Comparison of ENCODE assay signal across 16 mouse cellular contexts in the genomic region with DNA sequence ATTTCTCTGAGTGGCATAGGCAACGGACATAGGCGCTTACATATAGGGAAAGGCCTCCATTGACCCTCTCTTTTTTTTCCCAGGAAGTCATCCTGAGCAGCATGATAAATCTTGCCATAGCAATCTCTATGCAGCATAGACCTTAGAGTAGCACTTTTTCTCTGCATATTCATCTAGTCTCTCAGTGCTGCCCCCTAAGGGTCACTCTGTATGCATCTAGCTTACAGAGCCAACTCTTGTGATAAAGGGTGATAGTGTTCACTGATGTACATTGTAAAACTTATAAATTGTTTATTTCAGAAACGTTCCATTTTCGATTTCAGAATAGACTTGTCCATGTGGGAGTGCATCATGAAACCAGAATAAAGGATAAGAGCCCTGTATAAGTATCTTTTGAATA.
DNase-seq lines count a peak whose midpoint lies in the region; ATAC-seq and TF ChIP-seq lines count a peak whose summit lies in the region.
"Had no signal": no experiment of that assay in that cellular context is flagged by ENCODE, and none has a peak within 500 bp of the region (broad histone marks: within the 10 kb centered on the region; RNA-seq: fewer than 3 reads in every experiment).

No protein-coding gene starts in this region.

- no peak overlapping the region for H3K4me2 ChIP-seq in heart, postnatal 0 days (ENCODE audit: low read depth, low read length)
- no peak overlapping the region for H3K4me2 ChIP-seq in heart, embryonic 12.5 days
- H3K4me2 ChIP-seq: midbrain, embryonic 11.5 days had no signal

- ATAC-seq in heart, postnatal 0 days (ENCODE audit: insufficient read depth, low read depth): no peak
- ATAC-seq in heart, embryonic 12.5 days (ENCODE audit: insufficient number of reproducible peaks, low FRiP score): no peak
- ATAC-seq: forebrain, embryonic 16.5 days had no signal

- no peaks in the 10 kb centered on the region for H3K27me3 ChIP-seq in heart, postnatal 0 days (ENCODE audit: control insufficient read depth, insufficient read depth, low read length)
- no peaks in the 10 kb centered on the region for H3K27me3 ChIP-seq in heart, embryonic 12.5 days (replicated peaks)
- H3K27me3 ChIP-seq in MEL (ENCODE audit: control insufficient read depth in 1 of 2, insufficient read depth in 2 of 2, low read length in 2 of 2): no peaks in the 10 kb centered on the region
- H3K27me3 ChIP-seq in limb, embryonic 10.5 days (ENCODE audit: low read depth, poor library complexity, severe bottlenecking): no peaks in the 10 kb centered on the region

- H3K9ac ChIP-seq in heart, postnatal 0 days (replicated peaks; ENCODE audit: low read depth, low read length): no peak overlapping the region
- H3K9ac ChIP-seq in heart, embryonic 12.5 days: no peak overlapping the region
- H3K9ac ChIP-seq in MEL (ENCODE audit: control insufficient read depth, low read depth, low read length, poor library complexity, severe bottlenecking): no peak overlapping the region

- H3K4me1 ChIP-seq in heart, postnatal 0 days (ENCODE audit: control insufficient read depth, insufficient read depth): no peaks in the 10 kb centered on the region
- H3K4me1 ChIP-seq in heart, embryonic 12.5 days (replicated peaks): 0 out of 2 replicates have a peak, but pooled peaks cover 3% of the 10 kb centered on the region
- H3K4me1 ChIP-seq in MEL (ENCODE audit: control insufficient read depth in 1 of 2, insufficient read depth in 2 of 2, low read length in 2 of 2): no peaks in the 10 kb centered on the region
- no peaks in the 10 kb centered on the region for H3K4me1 ChIP-seq in limb, embryonic 10.5 days
- H3K4me1 ChIP-seq: embryonic facial prominence, embryonic 10.5 days had no signal

- TF ChIP-seq RAD21 in MEL (IDR thresholded peaks at IDR 0.05; ENCODE audit: low read depth, low read length): no peak

- DNase-seq in heart, postnatal 0 days (ENCODE audit: low spot score): no peak
- peak; percentile 5 for DNase-seq in lung, postnatal 36 days
- DNase-seq in lung, postnatal 10 days: no peak
- peak; percentile 6 for DNase-seq in MEL (ENCODE audit: low read depth, low spot score)
- no peak for DNase-seq in right cerebral cortex, postnatal 10 days (ENCODE audit: low spot score in 2 of 2)
- no peak for DNase-seq in limb, embryonic 10.5 days (ENCODE audit: low spot score)
- DNase-seq: heart, postnatal 36 days; kidney, postnatal 10 days; lung, postnatal 14 days; right cerebral cortex, adult 18-20 months had no signal

- no peak overlapping the region for H3K4me3 ChIP-seq in heart, postnatal 0 days (ENCODE audit: low read depth, low read length)
- H3K4me3 ChIP-seq in heart, embryonic 12.5 days: no peak overlapping the region
- no peak overlapping the region for H3K4me3 ChIP-seq in MEL (ENCODE audit: control insufficient read depth in 1 of 2, insufficient read depth in 1 of 2, low read depth in 2 of 2, low read length in 2 of 2)
- H3K4me3 ChIP-seq in limb, embryonic 10.5 days: no peak overlapping the region
- H3K4me3 ChIP-seq: embryonic facial prominence, embryonic 10.5 days; erythroblast, embryonic 14.5 days; myocyte had no signal

- no peak for TF ChIP-seq POLR2A in MEL (IDR thresholded peaks at IDR 0.05; ENCODE audit: control insufficient read depth in 1 of 2, insufficient read depth in 1 of 2, low read depth in 1 of 2, low read length in 2 of 2, poor library complexity in 1 of 2)

- no peaks in the 10 kb centered on the region for H3K36me3 ChIP-seq in heart, postnatal 0 days (replicated peaks; ENCODE audit: control insufficient read depth, insufficient read depth, low read length)
- H3K36me3 ChIP-seq in heart, embryonic 12.5 days: no peaks in the 10 kb centered on the region
- no peaks in the 10 kb centered on the region for H3K36me3 ChIP-seq in MEL (ENCODE audit: control insufficient read depth in 1 of 2, insufficient read depth in 2 of 2, low read length in 2 of 2)
- no peaks in the 10 kb centered on the region for H3K36me3 ChIP-seq in limb, embryonic 10.5 days
- H3K36me3 ChIP-seq: embryonic facial prominence, embryonic 10.5 days had no signal

- no peak overlapping the region for H3K27ac ChIP-seq in heart, postnatal 0 days (ENCODE audit: low read depth)
- no peak overlapping the region for H3K27ac ChIP-seq in heart, embryonic 12.5 days (ENCODE audit: poor library complexity, severe bottlenecking)
- H3K27ac ChIP-seq in MEL (ENCODE audit: control insufficient read depth, low read depth, low read length): no peak overlapping the region
- no peak overlapping the region for H3K27ac ChIP-seq in limb, embryonic 10.5 days
- H3K27ac ChIP-seq: embryonic facial prominence, embryonic 10.5 days had no signal

- peak; percentile 5; the same call in 1 of the 2 replicates for TF ChIP-seq CTCF in heart, postnatal 0 days (IDR thresholded peaks at IDR 0.05; ENCODE audit: low read depth)
- peak in 1 of 3 experiments; percentile 13; a peak in 1 of 6 replicates for TF ChIP-seq CTCF in MEL (IDR thresholded peaks at IDR 0.05 in 2 of 3, conservative IDR thresholded peaks at IDR 0.05 in 1 of 3; ENCODE audit: control insufficient read depth in 1 of 3, insufficient read depth in 1 of 3, low read depth in 2 of 3, low read length in 3 of 3, poor library complexity in 1 of 3, severe bottlenecking in 1 of 3)

- 79% methylated on average over 4 of the region's 4 CpGs for WGBS in heart, postnatal 0 days
- 74% methylated on average over 4 of the region's 4 CpGs for WGBS in heart, embryonic 12.5 days
- WGBS in limb, embryonic 10.5 days: 76% methylated on average over 4 of the region's 4 CpGs

- no peaks in the 10 kb centered on the region for H3K79me2 ChIP-seq in MEL (ENCODE audit: control insufficient read depth, insufficient read depth, low read length, poor library complexity)

- TF ChIP-seq EP300 in heart, postnatal 0 days (IDR thresholded peaks at IDR 0.05; ENCODE audit: low read depth): no peak
- TF ChIP-seq EP300 in MEL (IDR thresholded peaks at IDR 0.05; ENCODE audit: low read depth in 1 of 2, low read length in 2 of 2): no peak

- H3K9me3 ChIP-seq in heart, postnatal 0 days (replicated peaks; ENCODE audit: control insufficient read depth, low read length): no peaks in the 10 kb centered on the region
- no peaks in the 10 kb centered on the region for H3K9me3 ChIP-seq in heart, embryonic 12.5 days (replicated peaks)
- H3K9me3 ChIP-seq in MEL (replicated peaks; ENCODE audit: insufficient read depth, low read length): no peaks in the 10 kb centered on the region
- H3K9me3 ChIP-seq in limb, embryonic 10.5 days (replicated peaks): no peaks in the 10 kb centered on the region
- H3K9me3 ChIP-seq: embryonic facial prominence, embryonic 10.5 days had no signal

TF ChIP-seq in MEL, 35 proteins besides CTCF, POLR2A, EP300 and RAD21:
- no peak for TF ChIP-seq MAFK (IDR thresholded peaks at IDR 0.05; ENCODE audit: borderline replicate concordance, low read depth, low read length)
- TF ChIP-seq GATA1 (IDR thresholded peaks at IDR 0.05; ENCODE audit: low read depth, low read length): no peak

Comparison
In these comparisons a context has a peak if more than half of its experiments do, and no peak if none do; other contexts are left out.
1. DNase-seq: peak in lung, postnatal 36 days (single experiment) and MEL (single experiment); none in heart, postnatal 0 days (single experiment), lung, postnatal 10 days (single experiment), right cerebral cortex, postnatal 10 days (0 of 2) and limb, embryonic 10.5 days (single experiment).